In the genomic region with DNA sequence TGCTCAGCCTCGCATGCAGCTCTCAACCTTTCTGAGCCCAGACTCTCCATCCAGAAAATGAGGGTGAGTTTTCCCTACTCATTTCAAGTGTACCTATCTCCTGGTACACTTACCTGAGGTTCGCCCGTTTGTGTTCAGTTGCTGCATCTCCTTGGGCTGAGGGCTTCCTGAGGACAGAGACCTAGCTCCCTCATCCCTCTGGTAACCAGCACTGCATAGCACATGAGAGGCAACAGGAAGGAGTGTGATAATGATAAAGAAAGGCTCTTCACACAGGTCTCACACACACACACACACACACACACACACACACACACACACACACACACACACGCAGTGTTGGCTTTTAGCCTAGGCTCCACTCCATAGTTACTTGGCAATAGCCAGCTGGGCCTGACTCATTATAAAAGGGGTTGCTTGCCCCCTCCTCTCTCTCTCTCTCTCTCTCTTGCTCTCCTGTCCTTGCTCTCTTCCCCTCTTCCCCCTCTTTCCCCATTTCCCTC, we compare ENCODE assay signal across 13 mouse cellular contexts. TPM values are rescaled to one million over a fixed set of nuclear protein-coding genes. Genes with fewer than 3 reads are reported as not detected.
DNase-seq lines count a peak whose midpoint lies in the region; ATAC-seq and TF ChIP-seq lines count a peak whose summit lies in the region.
"Had no signal": no experiment of that assay in that cellular context is flagged by ENCODE, and none has a peak within 500 bp of the region (broad histone marks: within the 10 kb centered on the region; RNA-seq: fewer than 3 reads in every experiment).

No protein-coding gene starts in this region.

- intact Hi-C loops in left cerebral cortex, adult 2 months (cut with DNase I) = no loop called here

- no peak for TF ChIP-seq CTCF in intestine, postnatal 0 days (IDR thresholded peaks at IDR 0.05; ENCODE audit: low read depth)
- TF ChIP-seq CTCF in small intestine, adult 2 months (IDR thresholded peaks at IDR 0.05; ENCODE audit: extremely low read depth, insufficient read length, insufficient replicate concordance, low read depth, low read length) = no peak
- no peak for TF ChIP-seq CTCF in left cerebral cortex, adult 2 months (IDR thresholded peaks at IDR 0.05)

- H3K27me3 ChIP-seq in intestine, postnatal 0 days (replicated peaks; ENCODE audit: control insufficient read depth, insufficient read depth, low read length) = no peaks in the 10 kb centered on the region
- H3K27me3 ChIP-seq in intestine, embryonic 15.5 days (replicated peaks) = no peaks in the 10 kb centered on the region
- no peaks in the 10 kb centered on the region for H3K27me3 ChIP-seq in forebrain, embryonic 12.5 days
- no peaks in the 10 kb centered on the region for H3K27me3 ChIP-seq in small intestine, adult 2 months (ENCODE audit: control insufficient read depth, insufficient read depth, low read length)

- no peak overlapping the region for H3K9ac ChIP-seq in intestine, postnatal 0 days (ENCODE audit: low read depth, low read length)
- no peak overlapping the region for H3K9ac ChIP-seq in intestine, embryonic 15.5 days
- no peak overlapping the region for H3K9ac ChIP-seq in forebrain, embryonic 12.5 days

- no peak for TF ChIP-seq POLR2A in small intestine, adult 2 months (IDR thresholded peaks at IDR 0.05; ENCODE audit: low read depth, low read length)

- whole genome bisulfite sequencing in intestine, postnatal 0 days = 72% methylated on average over 4 of the region's 4 CpGs
- 63% methylated on average over 4 of the region's 4 CpGs for whole genome bisulfite sequencing in intestine, embryonic 15.5 days
- WGBS in forebrain, embryonic 12.5 days = 48% methylated on average over 4 of the region's 4 CpGs
- WGBS in small intestine, adult 2 months = 42% methylated on average over 4 of the region's 4 CpGs

- H3K27ac ChIP-seq in intestine, postnatal 0 days (ENCODE audit: low read depth, low read length) = no peak overlapping the region
- H3K27ac ChIP-seq in intestine, embryonic 15.5 days = no peak overlapping the region
- H3K27ac ChIP-seq in forebrain, embryonic 12.5 days = peak overlapping the region; percentile 59; the same call in 1 of the 2 replicates
- no peak overlapping the region for H3K27ac ChIP-seq in small intestine, adult 2 months (ENCODE audit: insufficient read depth, low read depth, low read length)
- H3K27ac ChIP-seq in left cerebral cortex, adult 2 months = no peak overlapping the region
- H3K27ac ChIP-seq: heart, adult 2 months had no signal

- 0 out of 2 replicates have a peak overlapping the region, but pooled peaks have one; percentile 18 for H3K4me2 ChIP-seq in intestine, postnatal 0 days (replicated peaks; ENCODE audit: low read depth)
- H3K4me2 ChIP-seq in intestine, embryonic 15.5 days (replicated peaks) = no peak overlapping the region
- no peak overlapping the region for H3K4me2 ChIP-seq in forebrain, embryonic 12.5 days

- no peak overlapping the region for H3K4me3 ChIP-seq in intestine, postnatal 0 days (ENCODE audit: low read depth, low read length)
- no peak overlapping the region for H3K4me3 ChIP-seq in intestine, embryonic 15.5 days (replicated peaks)
- H3K4me3 ChIP-seq in forebrain, embryonic 12.5 days (replicated peaks) = no peak overlapping the region
- peak overlapping the region; percentile 52 for H3K4me3 ChIP-seq in small intestine, adult 2 months (ENCODE audit: low read depth, low read length)
- no peak overlapping the region for H3K4me3 ChIP-seq in left cerebral cortex, adult 2 months
- H3K4me3 ChIP-seq: heart, adult 2 months had no signal

- no peak for ATAC-seq in intestine, postnatal 0 days
- ATAC-seq in intestine, embryonic 15.5 days = no peak
- ATAC-seq in forebrain, embryonic 12.5 days (ENCODE audit: low FRiP score) = no peak

- H3K9me3 ChIP-seq in intestine, postnatal 0 days (ENCODE audit: control insufficient read depth) = no peaks in the 10 kb centered on the region
- H3K9me3 ChIP-seq in intestine, embryonic 15.5 days = no peaks in the 10 kb centered on the region
- H3K9me3 ChIP-seq in forebrain, embryonic 12.5 days = peaks cover 5% of the 10 kb centered on the region; the same call in 1 of the 2 replicates

- peak; percentile 63 for DNase-seq in thymus, postnatal 4 days
- no peak for DNase-seq in thymus, adult 18-20 months
- no peak for DNase-seq in left cerebral cortex, adult 2 months (ENCODE audit: extremely low spot score in 1 of 2, low spot score in 2 of 2)
- no peak for DNase-seq in embryo, embryonic 9.5 days (ENCODE audit: extremely low spot score)
- DNase-seq: adrenal gland, adult 8-10 months; cerebellum, adult 9-11 months; kidney, adult 2 months; lung, postnatal 10 days had no signal

- no peaks in the 10 kb centered on the region for H3K4me1 ChIP-seq in intestine, postnatal 0 days (replicated peaks; ENCODE audit: control insufficient read depth, insufficient read depth, low read length)
- peaks cover 14% of the 10 kb centered on the region; the same call in 1 of the 2 replicates for H3K4me1 ChIP-seq in intestine, embryonic 15.5 days (replicated peaks)
- H3K4me1 ChIP-seq in forebrain, embryonic 12.5 days = peaks cover 25% of the 10 kb centered on the region
- H3K4me1 ChIP-seq in small intestine, adult 2 months (ENCODE audit: control insufficient read depth, insufficient read depth, insufficient read length, low read length) = peaks cover 7% of the 10 kb centered on the region

- no peaks in the 10 kb centered on the region for H3K36me3 ChIP-seq in intestine, postnatal 0 days (ENCODE audit: control insufficient read depth, insufficient read depth)
- no peaks in the 10 kb centered on the region for H3K36me3 ChIP-seq in intestine, embryonic 15.5 days
- no peaks in the 10 kb centered on the region for H3K36me3 ChIP-seq in forebrain, embryonic 12.5 days (replicated peaks)
- H3K36me3 ChIP-seq in small intestine, adult 2 months (ENCODE audit: control insufficient read depth, insufficient read depth, low read length) = no peaks in the 10 kb centered on the region

RNA-seq across cellular contexts. Expression of a gene that starts 0.7 kb away (rescaled TPM):
- 0.04 TPM in 1 of 2 replicates, not detected in the other for polyA plus RNA-seq in intestine, postnatal 0 days (2015; fragmentation: Nextera tagmentation; extraction: Ambion mirVana)
- polyA plus RNA-seq in intestine, embryonic 15.5 days (2015; fragmentation: Nextera tagmentation; extraction: Ambion mirVana) = 0.35 TPM in 1 of 2 replicates, not detected in the other
- polyA plus RNA-seq in forebrain, embryonic 12.5 days (2016; fragmentation: Nextera tagmentation; extraction: Ambion mirVana) = 0.27 and 1.0 TPM in 2 replicates
- 0.05 and 0.25 TPM in 2 replicates for polyA plus RNA-seq in small intestine, adult 2 months (2012; rRNA removed)
- total RNA-seq in left cerebral cortex, adult 2 months (2021) = under 1 TPM; 0.30 to 0.86 TPM
- total RNA-seq: adrenal gland, adult 8-10 months; heart, adult 2 months had no signal

RNA-seq across cellular contexts. Expression of a gene that starts 21.7 kb away (rescaled TPM):
- polyA plus RNA-seq in intestine, postnatal 0 days (2015; fragmentation: Nextera tagmentation; extraction: Ambion mirVana) = 62.8 and 63.5 TPM in 2 replicates
- 123 and 131 TPM in 2 replicates for polyA plus RNA-seq in intestine, embryonic 15.5 days (2015; fragmentation: Nextera tagmentation; extraction: Ambion mirVana)
- 122 and 132 TPM in 2 replicates for polyA plus RNA-seq in forebrain, embryonic 12.5 days (2016; fragmentation: Nextera tagmentation; extraction: Ambion mirVana)
- polyA plus RNA-seq in small intestine, adult 2 months (2012; rRNA removed) = 20.5 and 33.1 TPM in 2 replicates
- total RNA-seq in left cerebral cortex, adult 2 months (2021) = 10 to 100 TPM; 55.8 to 61.1 TPM

RNA-seq across cellular contexts. Expression of a gene that starts 38.1 kb away (rescaled TPM):
- polyA plus RNA-seq in intestine, postnatal 0 days (2015; fragmentation: Nextera tagmentation; extraction: Ambion mirVana) = 37.6 and 41.1 TPM in 2 replicates
- polyA plus RNA-seq in intestine, embryonic 15.5 days (2015; fragmentation: Nextera tagmentation; extraction: Ambion mirVana) = 17.4 and 22.4 TPM in 2 replicates
- polyA plus RNA-seq in forebrain, embryonic 12.5 days (2016; fragmentation: Nextera tagmentation; extraction: Ambion mirVana) = 9.5 and 13.2 TPM in 2 replicates
- polyA plus RNA-seq in small intestine, adult 2 months (2012; rRNA removed) = 15.3 and 23.5 TPM in 2 replicates
- 10 to 100 TPM in 1 of 2 experiments, 1 to 10 TPM in 1; 9.6 to 13.9 TPM for total RNA-seq in left cerebral cortex, adult 2 months (2021)

RNA-seq across cellular contexts. Expression of a gene that starts 42.1 kb away (rescaled TPM):
- polyA plus RNA-seq in intestine, postnatal 0 days (2015; fragmentation: Nextera tagmentation; extraction: Ambion mirVana) = 39.0 and 39.8 TPM in 2 replicates
- 46.6 and 49.2 TPM in 2 replicates for polyA plus RNA-seq in intestine, embryonic 15.5 days (2015; fragmentation: Nextera tagmentation; extraction: Ambion mirVana)
- 65.0 and 67.6 TPM in 2 replicates for polyA plus RNA-seq in forebrain, embryonic 12.5 days (2016; fragmentation: Nextera tagmentation; extraction: Ambion mirVana)
- polyA plus RNA-seq in small intestine, adult 2 months (2012; rRNA removed) = 87.9 and 148 TPM in 2 replicates
- 1 to 10 TPM; 3.5 to 4.7 TPM for total RNA-seq in left cerebral cortex, adult 2 months (2021)
